Mouse (Mus musculus) midbrain, postnatal 0 days (tissue): ENCODE results near the gene Rbm15b. TPM values are rescaled to one million over a fixed set of nuclear protein-coding genes. Genes with fewer than 3 reads are reported as not detected.

Experiments
- ATAC-seq: fragments of 200-750 bp; cut with Nextera tagmentation; 2 replicates; pipeline ENCODE4 v1.8.0; 2017; ENCODE audit warnings: moderate number of reproducible peaks, mild to moderate bottlenecking, moderate TSS enrichment, moderate library complexity; ENCODE audit not compliant: low FRiP score
- DNase-seq: peaks from one replicate; pipeline ENCODE4 v3.0.0-alpha.2; 2015; ENCODE audit warnings: low spot score
- H3K27ac ChIP-seq: fragments of 300-500 bp; sonication (generic); 2 replicates; pipeline ENCODE4 v1.5.1; 2014; ENCODE audit warnings: low read depth, mild to moderate bottlenecking, low read length, mixed read lengths
- H3K27me3 ChIP-seq: fragments of 300-500 bp; sonication (generic); 2 replicates; pipeline ENCODE4 v1.6.1; 2014; ENCODE audit warnings: low read length, control low read depth, mixed read lengths; ENCODE audit not compliant: insufficient read depth
- H3K36me3 ChIP-seq: fragments of 300-500 bp; sonication (generic); 2 replicates; pipeline ENCODE4 v1.6.1; 2014; ENCODE audit warnings: low read length, control low read depth, mixed read lengths; ENCODE audit not compliant: insufficient read depth
- H3K4me1 ChIP-seq: fragments of 300-500 bp; sonication (generic); 2 replicates; pipeline ENCODE4 v1.6.1; 2014; ENCODE audit warnings: mild to moderate bottlenecking, control low read depth, antibody characterized with exemption, low read length, mixed read lengths; ENCODE audit not compliant: insufficient read depth
- H3K4me2 ChIP-seq: fragments of 300-500 bp; sonication (generic); 2 replicates; pipeline ENCODE4 v1.6.1; 2014; ENCODE audit warnings: low read depth, mild to moderate bottlenecking, low read length, mixed read lengths; ENCODE audit not compliant: poor library complexity, severe bottlenecking
- H3K4me3 ChIP-seq: fragments of 300-500 bp; sonication (generic); 2 replicates; pipeline ENCODE4 v1.5.1; 2014; ENCODE audit warnings: low read depth, mild to moderate bottlenecking, low read length, moderate library complexity
- H3K9ac ChIP-seq: fragments of 300-500 bp; sonication (generic); replicated peaks from 2 replicates; pipeline ENCODE4 v1.6.1; 2014; ENCODE audit warnings: mild to moderate bottlenecking, low read length, moderate library complexity, mixed read lengths; ENCODE audit not compliant: poor library complexity, severe bottlenecking
- H3K9me3 ChIP-seq: fragments of 300-500 bp; sonication (generic); 2 replicates; pipeline ENCODE4 v1.6.1; 2016; ENCODE audit warnings: low read length, control low read depth
- CTCF ChIP-seq: IDR thresholded peaks from 2 replicates; pipeline ENCODE4 v1.5.1; 2016; ENCODE audit warnings: antibody characterized with exemption, mild to moderate bottlenecking
- WGBS: fragments of 180-500 bp; shearing (Covaris S2); extraction: QIAGEN DNeasy Blood & Tissue Kit; methylation state at CpG from one replicate; pipeline ENCODE4 v1.1.7; 2014; 5-methylcytosine and 5-hydroxymethylcytosine counted together
- polyA plus RNA-seq: library from polyadenylated mRNA; unstranded; fragments of >200 nt; fragmentation: Nextera tagmentation; extraction: Ambion mirVana; gene quantifications from 2 replicates; pipeline ENCODE4 v1.2.1, GENCODE M21; 2015
- total RNA-seq: library from RNA; depleted of rRNA; stranded (reverse); fragments of >200 nt; gene quantifications from 2 replicates; pipeline ENCODE4 v1.2.3, GENCODE M21; 2014

Rbm15b gene
- total and polyA plus RNA-seq, 2 experiments from 2014 or later, result 12.6 to 81.6 TPM

GRCm38 (mm10) chr9:106882176-106882575 lies 5.1 kb downstream of the Rbm15b start:
- WGBS, result 68% methylated on average over 4 of the region's 4 CpGs
- H3K27ac ChIP-seq, result no peak overlapping the region
- no peaks in the 10 kb centered on the region for H3K27me3 ChIP-seq
- no peak overlapping the region for H3K4me3 ChIP-seq
- no peaks in the 10 kb centered on the region for H3K9me3 ChIP-seq
- peaks cover 17% of the 10 kb centered on the region for H3K4me1 ChIP-seq
- TF ChIP-seq CTCF, result no peak
- ATAC-seq, result no peak
- no peak overlapping the region for H3K9ac ChIP-seq
- DNase-seq, result no peak
- no peak overlapping the region for H3K4me2 ChIP-seq
- peaks cover 44% of the 10 kb centered on the region for H3K36me3 ChIP-seq

- peaks cover 51% of the 10 kb centered on the region for H3K36me3 ChIP-seq
- no peak for TF ChIP-seq CTCF
- H3K9ac ChIP-seq, result no peak overlapping the region
- no peaks in the 10 kb centered on the region for H3K9me3 ChIP-seq
- H3K27me3 ChIP-seq, result no peaks in the 10 kb centered on the region
- 60% methylated on average over 4 of the region's 4 CpGs for WGBS
- no peak overlapping the region for H3K4me3 ChIP-seq
- H3K27ac ChIP-seq, result no peak overlapping the region
- ATAC-seq (no peak), DNase-seq (no peak)
- peaks cover 17% of the 10 kb centered on the region for H3K4me1 ChIP-seq
- no peak overlapping the region for H3K4me2 ChIP-seq
Measured at GRCm38 (mm10) chr9:106881071-106881755, 6.0 kb downstream of the Rbm15b start.

GRCm38 (mm10) chr9:106879471-106879870 lies 7.8 kb downstream of the Rbm15b start:
- TF ChIP-seq CTCF, result no peak
- 45% methylated on average over 4 of the region's 4 CpGs for WGBS
- Histone ChIP-seq H3K27ac (no peak overlapping the region), H3K9ac (no peak overlapping the region), H3K36me3 (peaks cover 58% of the 10 kb centered on the region), H3K4me1 (peaks cover 8% of the 10 kb centered on the region), H3K9me3 (no peaks in the 10 kb centered on the region), H3K4me2 (no peak overlapping the region), H3K4me3 (no peak overlapping the region), H3K27me3 (no peaks in the 10 kb centered on the region)
- ATAC-seq (no peak), DNase-seq (no peak)

- ATAC-seq, result no peak
- H3K9ac ChIP-seq, result no peak overlapping the region
- peaks cover 49% of the 10 kb centered on the region for H3K36me3 ChIP-seq
- DNase-seq, result no peak
- no peak for TF ChIP-seq CTCF
- no peak overlapping the region for H3K27ac ChIP-seq
- no peaks in the 10 kb centered on the region for H3K27me3 ChIP-seq
- H3K4me3 ChIP-seq, result no peak overlapping the region
- no peak overlapping the region for H3K4me2 ChIP-seq
- H3K9me3 ChIP-seq, result no peaks in the 10 kb centered on the region
- H3K4me1 ChIP-seq, result no peaks in the 10 kb centered on the region
- 90% methylated on average over 3 of the region's 3 CpGs for WGBS
Measured at GRCm38 (mm10) chr9:106876666-106877065, 10.6 kb downstream of the Rbm15b start.

GRCm38 (mm10) chr9:106874216-106874615 lies 13.0 kb downstream of the Rbm15b start:
- DNase-seq (no peak), ATAC-seq (no peak)
- TF ChIP-seq CTCF, result no peak
- no peak overlapping the region for H3K4me3 ChIP-seq
- H3K9ac ChIP-seq, result no peak overlapping the region
- no peaks in the 10 kb centered on the region for H3K27me3 ChIP-seq
- no peaks in the 10 kb centered on the region for H3K9me3 ChIP-seq
- H3K4me2 ChIP-seq, result no peak overlapping the region
- H3K4me1 ChIP-seq, result no peaks in the 10 kb centered on the region
- peaks cover 41% of the 10 kb centered on the region for H3K36me3 ChIP-seq
- no peak overlapping the region for H3K27ac ChIP-seq
- 78% methylated on average over 5 of the region's 5 CpGs for WGBS

GRCm38 (mm10) chr9:106858036-106858435 lies 29.2 kb downstream of the Rbm15b start:
- Histone ChIP-seq H3K27me3 (no peaks in the 10 kb centered on the region), H3K27ac (no peak overlapping the region), H3K4me1 (no peaks in the 10 kb centered on the region), H3K36me3 (peaks cover 53% of the 10 kb centered on the region), H3K4me2 (no peak overlapping the region), H3K4me3 (no peak overlapping the region), H3K9me3 (no peaks in the 10 kb centered on the region), H3K9ac (no peak overlapping the region)
- no peak for DNase-seq
- TF ChIP-seq CTCF, result no peak
- no peak for ATAC-seq
- 96% methylated on average over 11 of the region's 11 CpGs for WGBS
